In the genomic region with DNA sequence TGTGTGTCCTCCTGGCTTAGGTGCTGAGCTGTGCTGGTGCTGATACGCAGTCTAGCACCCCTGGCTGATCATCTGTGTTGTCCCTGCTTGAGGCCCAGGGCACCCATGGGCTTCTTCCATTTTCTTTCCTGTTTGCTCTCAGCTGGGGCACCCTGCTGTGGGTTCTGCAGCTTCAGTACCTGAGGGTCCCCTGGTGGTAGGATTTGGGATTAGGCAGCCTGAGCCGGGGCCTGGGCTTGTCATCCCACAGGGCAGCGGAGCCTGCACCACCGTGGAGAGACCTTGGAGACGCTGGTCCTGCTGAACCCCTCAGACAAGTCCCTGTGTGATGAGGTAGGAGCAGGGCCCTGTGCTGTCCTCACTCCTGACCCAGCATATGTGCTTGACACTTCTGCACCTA, we compare ENCODE assay signal across 14 mouse cellular contexts. TPM values are rescaled to one million over a fixed set of nuclear protein-coding genes. Genes with fewer than 3 reads are reported as not detected.
DNase-seq lines count a peak whose midpoint lies in the region; ATAC-seq and TF ChIP-seq lines count a peak whose summit lies in the region.
"Had no signal": no experiment of that assay in that cellular context is flagged by ENCODE, and none has a peak within 500 bp of the region (broad histone marks: within the 10 kb centered on the region; RNA-seq: fewer than 3 reads in every experiment).

No protein-coding gene starts in this region.

- DNase-seq in hindbrain, postnatal 0 days (ENCODE audit: low spot score): no peak
- DNase-seq in hindbrain, embryonic 11.5 days (ENCODE audit: low spot score): no peak
- no peak for DNase-seq in lung, adult 2 months
- no peak for DNase-seq in lung, postnatal 4 days
- DNase-seq in ES-CJ7 (ENCODE audit: low read depth, low spot score): peak; percentile 73
- no peak for DNase-seq in neural tube, embryonic 10.5 days (ENCODE audit: extremely low spot score, low spot score)
- DNase-seq in heart, adult 18-20 months: no peak

- H3K27ac ChIP-seq in hindbrain, postnatal 0 days: no peak overlapping the region
- no peak overlapping the region for H3K27ac ChIP-seq in hindbrain, embryonic 11.5 days (ENCODE audit: low read depth, low read length)
- H3K27ac ChIP-seq: forebrain, embryonic 10.5 days; hindbrain, embryonic 15.5 days had no signal

- WGBS in hindbrain, postnatal 0 days: 82% methylated on average over 5 of the region's 5 CpGs
- WGBS in hindbrain, embryonic 11.5 days: 79% methylated on average over 5 of the region's 5 CpGs
- WGBS in lung, adult 2 months: 71% methylated on average over 5 of the region's 5 CpGs

- H3K9me3 ChIP-seq in hindbrain, postnatal 0 days (ENCODE audit: low read length): no peaks in the 10 kb centered on the region
- no peaks in the 10 kb centered on the region for H3K9me3 ChIP-seq in hindbrain, embryonic 11.5 days (ENCODE audit: control insufficient read depth, low read length)
- H3K9me3 ChIP-seq: forebrain, embryonic 10.5 days; hindbrain, embryonic 15.5 days had no signal

- no peak overlapping the region for H3K9ac ChIP-seq in hindbrain, postnatal 0 days (replicated peaks; ENCODE audit: low read length)
- H3K9ac ChIP-seq in hindbrain, embryonic 11.5 days (ENCODE audit: low read depth, low read length): no peak overlapping the region
- H3K9ac ChIP-seq: hindbrain, embryonic 15.5 days had no signal

- no peak overlapping the region for H3K4me3 ChIP-seq in hindbrain, postnatal 0 days (ENCODE audit: low read length)
- no peak overlapping the region for H3K4me3 ChIP-seq in hindbrain, embryonic 11.5 days (ENCODE audit: low read depth, low read length)
- no peak overlapping the region for H3K4me3 ChIP-seq in lung, adult 2 months (replicated peaks; ENCODE audit: extremely low read depth, low read depth, low read length)
- H3K4me3 ChIP-seq: forebrain, embryonic 10.5 days; hindbrain, embryonic 15.5 days had no signal

- TF ChIP-seq POLR2A in lung, adult 2 months (IDR thresholded peaks at IDR 0.05; ENCODE audit: borderline replicate concordance, extremely low read depth, low read depth, low read length): no peak

- TF ChIP-seq CTCF in hindbrain, postnatal 0 days (IDR thresholded peaks at IDR 0.05; ENCODE audit: low read depth): peak; percentile 48
- 0 out of 2 replicates have a peak, but pooled peaks have one; percentile 4 for TF ChIP-seq CTCF in lung, adult 2 months (IDR thresholded peaks at IDR 0.05; ENCODE audit: insufficient read depth, low read length)

- H3K36me3 ChIP-seq in hindbrain, postnatal 0 days (ENCODE audit: insufficient read depth, low read length): peaks cover 48% of the 10 kb centered on the region
- peaks cover 24% of the 10 kb centered on the region for H3K36me3 ChIP-seq in hindbrain, embryonic 11.5 days (ENCODE audit: control insufficient read depth, insufficient read depth, low read length)

- peaks cover 6% of the 10 kb centered on the region; the same call in 1 of the 2 replicates for H3K4me1 ChIP-seq in hindbrain, postnatal 0 days (ENCODE audit: insufficient read depth, low read length)
- H3K4me1 ChIP-seq in hindbrain, embryonic 11.5 days (replicated peaks; ENCODE audit: control insufficient read depth, insufficient read depth, low read length): peaks cover 3% of the 10 kb centered on the region
- peaks cover 3% of the 10 kb centered on the region; the same call in 1 of the 2 replicates for H3K4me1 ChIP-seq in lung, adult 2 months (ENCODE audit: control insufficient read depth, insufficient read depth, low read length)

- ATAC-seq in hindbrain, postnatal 0 days: no peak
- no peak for ATAC-seq in hindbrain, embryonic 11.5 days (ENCODE audit: low FRiP score)
- peak; percentile 52 for ATAC-seq in granulocyte monocyte progenitor cell, adult 5-6 weeks (replicated peaks; ENCODE audit: poor library complexity, severe bottlenecking)

- no peak overlapping the region for H3K4me2 ChIP-seq in hindbrain, postnatal 0 days (ENCODE audit: low read depth, low read length)
- H3K4me2 ChIP-seq in hindbrain, embryonic 11.5 days (replicated peaks; ENCODE audit: low read depth, low read length): no peak overlapping the region
- H3K4me2 ChIP-seq: hindbrain, embryonic 15.5 days had no signal

- H3K27me3 ChIP-seq in hindbrain, postnatal 0 days (ENCODE audit: insufficient read depth, low read length): no peaks in the 10 kb centered on the region
- no peaks in the 10 kb centered on the region for H3K27me3 ChIP-seq in hindbrain, embryonic 11.5 days (ENCODE audit: control insufficient read depth, insufficient read depth, low read length)
- H3K27me3 ChIP-seq: hindbrain, embryonic 15.5 days had no signal

RNA-seq across cellular contexts. Expression of a gene that starts 5.9 kb away (rescaled TPM):
- 98.1 and 98.6 TPM in 2 replicates for total RNA-seq in hindbrain, postnatal 0 days (2014; rRNA removed)
- 52.3 and 54.4 TPM in 2 replicates for polyA plus RNA-seq in hindbrain, postnatal 0 days (2015; fragmentation: Nextera tagmentation; extraction: Ambion mirVana)
- 32.3 and 34.3 TPM in 2 replicates for polyA plus RNA-seq in hindbrain, embryonic 11.5 days (2014; fragmentation: Nextera tagmentation; extraction: Ambion mirVana)
- polyA plus RNA-seq in lung, adult 2 months (2012; rRNA removed): 58.4 and 68.0 TPM in 2 replicates
- total RNA-seq in granulocyte monocyte progenitor cell, adult 5-6 weeks (2014; fragmentation: Nextera tagmentation): 12.1 and 24.0 TPM in 2 replicates
- total RNA-seq in granulocyte monocyte progenitor cell, adult 5-6 weeks (2017): 7.4 and 7.6 TPM in 2 replicates
- 10 to 100 TPM; 18.9 to 19.8 TPM for total RNA-seq in heart, adult 18-20 months (2021)

RNA-seq across cellular contexts. Expression of a gene that starts 14.4 kb away (rescaled TPM):
- 1,411 and 1,940 TPM in 2 replicates for total RNA-seq in hindbrain, postnatal 0 days (2014; rRNA removed)
- polyA plus RNA-seq in hindbrain, postnatal 0 days (2015; fragmentation: Nextera tagmentation; extraction: Ambion mirVana): 2,686 and 2,710 TPM in 2 replicates
- 3,048 and 3,182 TPM in 2 replicates for polyA plus RNA-seq in hindbrain, embryonic 11.5 days (2014; fragmentation: Nextera tagmentation; extraction: Ambion mirVana)
- 3,384 and 4,193 TPM in 2 replicates for polyA plus RNA-seq in lung, adult 2 months (2012; rRNA removed)
- total RNA-seq in granulocyte monocyte progenitor cell, adult 5-6 weeks (2014; fragmentation: Nextera tagmentation): 5,658 and 6,549 TPM in 2 replicates
- total RNA-seq in granulocyte monocyte progenitor cell, adult 5-6 weeks (2017): 2,742 and 3,425 TPM in 2 replicates
- 1,000 to 10,000 TPM; 1,029 to 1,075 TPM for total RNA-seq in heart, adult 18-20 months (2021)

RNA-seq across cellular contexts. Expression of a gene that starts 19.0 kb away (rescaled TPM):
- total RNA-seq in hindbrain, postnatal 0 days (2014; rRNA removed): 2.5 and 2.8 TPM in 2 replicates
- polyA plus RNA-seq in hindbrain, postnatal 0 days (2015; fragmentation: Nextera tagmentation; extraction: Ambion mirVana): 4.2 and 4.3 TPM in 2 replicates
- polyA plus RNA-seq in hindbrain, embryonic 11.5 days (2014; fragmentation: Nextera tagmentation; extraction: Ambion mirVana): 0.47 and 0.71 TPM in 2 replicates
- 0.71 and 1.3 TPM in 2 replicates for polyA plus RNA-seq in lung, adult 2 months (2012; rRNA removed)
- not detected in 2 replicates for total RNA-seq in granulocyte monocyte progenitor cell, adult 5-6 weeks (2014; fragmentation: Nextera tagmentation)
- 0.15 TPM in 1 of 2 replicates, not detected in the other for total RNA-seq in granulocyte monocyte progenitor cell, adult 5-6 weeks (2017)
- not detected for total RNA-seq in heart, adult 18-20 months (2021)
- total RNA-seq: adrenal gland, adult 18-20 months; G1E; monocyte, adult 5-6 weeks had no signal
- polyA plus RNA-seq: heart, embryonic 14.5 days had no signal

RNA-seq across cellular contexts. Expression of a gene that starts 37.9 kb away (rescaled TPM):
- total RNA-seq in hindbrain, postnatal 0 days (2014; rRNA removed): 36.0 and 45.1 TPM in 2 replicates
- polyA plus RNA-seq in hindbrain, postnatal 0 days (2015; fragmentation: Nextera tagmentation; extraction: Ambion mirVana): 145 and 154 TPM in 2 replicates
- 162 and 173 TPM in 2 replicates for polyA plus RNA-seq in hindbrain, embryonic 11.5 days (2014; fragmentation: Nextera tagmentation; extraction: Ambion mirVana)
- 43.8 and 48.0 TPM in 2 replicates for polyA plus RNA-seq in lung, adult 2 months (2012; rRNA removed)
- total RNA-seq in granulocyte monocyte progenitor cell, adult 5-6 weeks (2014; fragmentation: Nextera tagmentation): 19.4 and 22.3 TPM in 2 replicates
- 35.9 and 38.9 TPM in 2 replicates for total RNA-seq in granulocyte monocyte progenitor cell, adult 5-6 weeks (2017)
- total RNA-seq in heart, adult 18-20 months (2021): 10 to 100 TPM; 42.4 to 46.2 TPM

RNA-seq across cellular contexts. Expression of a gene that starts 48.5 kb away (rescaled TPM):
- 29.8 and 33.6 TPM in 2 replicates for total RNA-seq in hindbrain, postnatal 0 days (2014; rRNA removed)
- polyA plus RNA-seq in hindbrain, postnatal 0 days (2015; fragmentation: Nextera tagmentation; extraction: Ambion mirVana): 7.8 and 10.8 TPM in 2 replicates
- polyA plus RNA-seq in hindbrain, embryonic 11.5 days (2014; fragmentation: Nextera tagmentation; extraction: Ambion mirVana): 10.7 and 12.2 TPM in 2 replicates
- 3.4 and 5.0 TPM in 2 replicates for polyA plus RNA-seq in lung, adult 2 months (2012; rRNA removed)
- 0.30 and 0.49 TPM in 2 replicates for total RNA-seq in granulocyte monocyte progenitor cell, adult 5-6 weeks (2014; fragmentation: Nextera tagmentation)
- total RNA-seq in granulocyte monocyte progenitor cell, adult 5-6 weeks (2017): 0.90 and 3.5 TPM in 2 replicates
- total RNA-seq in heart, adult 18-20 months (2021): 10 to 100 TPM; 13.7 to 14.4 TPM
- total RNA-seq: monocyte, adult 5-6 weeks had no signal
